Mouse (Mus musculus) megakaryocyte, embryonic 14.5 days (primary cell): ENCODE results near the gene Smg6.

Source experiments
- FLI1 ChIP-seq: IDR thresholded peaks from 2 replicates; pipeline ENCODE4 v1.6.1; 2012; ENCODE audit warnings: low read length, inconsistent platforms, mixed read lengths
- GATA1 ChIP-seq: IDR thresholded peaks from 3 replicates; pipeline ENCODE4 v1.6.1; 2012; ENCODE audit warnings: mixed read lengths, low read length, inconsistent platforms, borderline replicate concordance

- TF ChIP-seq GATA1 (no peak), FLI1 (no peak)
Measured at GRCm38 (mm10) chr11:75071352-75071751, 145.7 kb downstream of the Smg6 start.
